Mouse (Mus musculus) ovary, postnatal 36 days (tissue): ENCODE measurements at regions not wholly inside any gene's neighbourhood (a gene's known extent, or its start where the extent isn't known, plus 50 kb on each side); places are given as distances from the start of the nearest gene placed in this dataset.

Source experiments
- DNase-seq: peaks from one replicate; pipeline ENCODE4 v3.0.0; 2022; ENCODE audit warnings: low spot score, mixed read lengths

DNA sequence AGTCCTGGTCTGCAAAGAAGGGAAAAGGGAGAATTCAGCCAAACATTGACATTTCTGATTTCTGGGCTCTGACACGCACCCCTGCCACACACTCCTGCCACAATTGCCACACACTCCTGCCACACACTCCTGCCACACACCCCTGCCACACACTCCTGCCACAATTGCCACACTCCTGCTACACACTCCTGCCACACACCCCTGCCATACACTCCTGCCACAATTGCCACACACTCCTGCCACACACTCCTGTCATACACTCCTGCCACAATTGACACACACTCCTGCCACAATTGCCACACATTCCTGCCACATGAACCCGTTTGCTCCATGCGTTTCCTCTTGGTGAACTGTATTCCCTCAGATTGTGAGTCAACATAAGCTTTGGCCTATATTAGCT, 130.0 kb upstream of the Gm9833 start:
- no peak for DNase-seq

GRCm38 (mm10) chr3:9959716-9960661, 127.9 kb upstream of the Gm9833 start:
- DNase-seq: no peak

GRCm38 (mm10) chr3:9960696-9961095, 127.2 kb upstream of the Gm9833 start:
- DNase-seq: no peak
